Mouse (Mus musculus) spleen, adult 2 months (tissue): ENCODE data around the gene Ptprm.

Experiments
- CTCF ChIP-seq: fragments of 200-500 bp; IDR thresholded peaks from 2 replicates; pipeline ENCODE4 v1.5.1; 2011; ENCODE audit warnings: mild to moderate bottlenecking, inconsistent platforms; ENCODE audit not compliant: insufficient read depth, insufficient read length, insufficient replicate concordance; ENCODE audit errors: extremely low read depth
- POLR2A ChIP-seq: fragments of 200-500 bp; IDR thresholded peaks from 2 replicates; pipeline ENCODE4 v1.6.1; 2011; ENCODE audit warnings: low read depth, low read length, inconsistent platforms

- TF ChIP-seq POLR2A (no peak), CTCF (no peak)
Observed at GRCm38 (mm10) chr17:66801831-66802687, 552.2 kb downstream of the Ptprm start.
